In genomic region chr15:78382115-78382514, GRCm38 (mm10) we compare ENCODE assay signal across 22 mouse cellular contexts. TPM values are rescaled to one million over a fixed set of nuclear protein-coding genes. Genes with fewer than 3 reads are reported as not detected.
"Had no signal": no experiment of that assay in that cellular context is flagged by ENCODE, and none has a peak within 500 bp of the region (broad histone marks: within the 10 kb centered on the region; RNA-seq: fewer than 3 reads in every experiment).

No protein-coding gene starts in this region.

- H3K4me3 ChIP-seq: intestine, embryonic 15.5 days; left cerebral cortex, adult 2 months; limb, embryonic 10.5 days; liver, embryonic 13.5 days; lung, embryonic 15.5 days; megakaryocyte, embryonic 14.5 days; neural tube, embryonic 13.5 days had no signal

- H3K27me3 ChIP-seq: lung, embryonic 15.5 days had no signal

- H3K4me1 ChIP-seq: intestine, embryonic 15.5 days; limb, embryonic 10.5 days had no signal

- DNase-seq: kidney, postnatal 4 days; liver, embryonic 13.5 days; liver, postnatal 0 days; lung, postnatal 14 days; right cerebral cortex, adult 18-20 months; right cerebral cortex, postnatal 25 days; thymus, adult 2 months; thymus, postnatal 25 days had no signal

- H3K9ac ChIP-seq: intestine, embryonic 15.5 days; liver, embryonic 13.5 days; liver, postnatal 0 days; lung, embryonic 15.5 days; neural tube, embryonic 13.5 days had no signal

- H3K36me3 ChIP-seq: intestine, embryonic 15.5 days; limb, embryonic 10.5 days; liver, embryonic 13.5 days; lung, embryonic 15.5 days; neural tube, embryonic 13.5 days had no signal

- H3K9me3 ChIP-seq: intestine, embryonic 15.5 days; limb, embryonic 10.5 days; liver, embryonic 13.5 days; lung, embryonic 15.5 days; neural tube, embryonic 13.5 days had no signal

- H3K27ac ChIP-seq: intestine, embryonic 15.5 days; left cerebral cortex, adult 2 months; limb, embryonic 10.5 days; liver, embryonic 13.5 days; lung, embryonic 15.5 days; macrophage; neural tube, embryonic 13.5 days had no signal

- ATAC-seq: intestine, embryonic 15.5 days; liver, postnatal 0 days; midbrain, embryonic 16.5 days had no signal

- H3K4me2 ChIP-seq: intestine, embryonic 15.5 days; liver, embryonic 13.5 days; lung, embryonic 15.5 days; midbrain, embryonic 11.5 days; neural tube, embryonic 13.5 days had no signal

RNA-seq across cellular contexts. Expression of gene Tex33, which starts 13.6 kb away (rescaled TPM):
- total RNA-seq: layer of hippocampus, postnatal 25 days; left cerebral cortex, adult 2 months; left cerebral cortex, postnatal 14 days had no signal
- polyA plus RNA-seq: intestine, embryonic 15.5 days; kidney, embryonic 16.5 days; limb, embryonic 10.5 days; limb, embryonic 14.5 days; liver, embryonic 13.5 days; liver, postnatal 0 days; lung, embryonic 15.5 days; macrophage; midbrain, embryonic 11.5 days; midbrain, embryonic 16.5 days; neural tube, embryonic 13.5 days; small intestine, adult 2 months had no signal
